Mouse (Mus musculus) CD4-positive, CD25-positive, alpha-beta regulatory T cell, adult 4 months (primary cell): ENCODE measurements at regions not wholly inside any gene's neighbourhood (a gene's known extent, or its start where the extent isn't known, plus 50 kb on each side); places are given as distances from the start of the nearest gene placed in this dataset.

Experiments
- ATAC-seq: one replicate; pipeline ENCODE4 v1.8.0; 2017

DNA sequence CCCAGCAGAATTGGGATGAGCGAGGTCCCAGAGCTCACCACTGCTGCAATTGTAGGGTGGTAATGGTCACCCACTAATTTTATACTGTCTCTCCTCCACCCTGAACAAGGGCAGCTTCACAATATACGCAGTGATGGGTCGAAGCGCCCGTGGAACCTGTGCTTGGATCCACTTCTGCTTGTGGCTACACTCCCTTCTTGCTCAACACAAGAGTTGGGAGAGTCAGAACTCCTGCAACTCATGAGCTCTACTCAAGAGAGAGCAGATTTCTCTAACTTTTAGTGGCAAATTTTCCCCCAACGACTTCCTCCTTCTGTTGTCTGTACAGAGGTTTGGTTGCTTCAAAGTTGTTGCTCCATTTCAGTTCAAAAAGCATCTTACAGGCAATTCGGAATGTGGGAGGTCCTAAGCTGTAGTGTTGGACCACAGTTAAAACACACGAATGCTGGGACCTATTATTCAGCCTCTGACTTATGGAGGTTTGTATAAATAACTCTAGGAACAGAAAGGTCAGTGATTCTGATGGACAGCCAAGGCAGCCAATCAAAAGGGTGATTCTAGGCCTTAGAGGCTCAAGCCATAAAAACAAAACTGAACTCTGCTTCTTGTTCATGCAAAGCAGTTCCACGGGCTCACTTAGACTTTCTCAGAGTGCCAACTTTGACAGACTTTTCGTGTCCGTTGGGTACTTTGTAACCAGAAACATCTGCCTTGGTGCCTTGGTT lies 227.8 kb upstream of the Meis1 start:
- no peak for ATAC-seq

- no peak for ATAC-seq
Observed at GRCm38 (mm10) chr11:19253605-19254004, 234.8 kb upstream of the Meis1 start.

- ATAC-seq: no peak
Observed at GRCm38 (mm10) chr11:19254183-19254582, 235.4 kb upstream of the Meis1 start.

DNA sequence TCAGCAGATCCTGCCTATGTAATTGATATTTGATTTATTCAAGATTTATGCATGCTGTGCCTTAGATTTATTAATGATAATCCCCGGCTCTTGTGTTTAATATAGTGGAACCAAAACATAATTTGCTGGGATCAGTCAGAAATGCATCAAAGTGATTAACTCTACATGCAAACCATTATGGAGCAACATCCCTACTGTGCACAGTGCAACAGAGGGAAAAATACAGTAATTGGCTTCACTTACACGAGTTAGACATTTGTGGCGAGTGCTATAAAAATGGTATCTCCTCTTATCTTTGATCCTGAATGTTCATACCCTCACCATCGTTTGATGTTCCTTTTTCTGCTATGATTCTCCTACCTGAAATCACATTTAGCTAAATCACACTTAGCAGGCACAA lies 238.8 kb upstream of the Meis1 start:
- ATAC-seq: no peak

DNA sequence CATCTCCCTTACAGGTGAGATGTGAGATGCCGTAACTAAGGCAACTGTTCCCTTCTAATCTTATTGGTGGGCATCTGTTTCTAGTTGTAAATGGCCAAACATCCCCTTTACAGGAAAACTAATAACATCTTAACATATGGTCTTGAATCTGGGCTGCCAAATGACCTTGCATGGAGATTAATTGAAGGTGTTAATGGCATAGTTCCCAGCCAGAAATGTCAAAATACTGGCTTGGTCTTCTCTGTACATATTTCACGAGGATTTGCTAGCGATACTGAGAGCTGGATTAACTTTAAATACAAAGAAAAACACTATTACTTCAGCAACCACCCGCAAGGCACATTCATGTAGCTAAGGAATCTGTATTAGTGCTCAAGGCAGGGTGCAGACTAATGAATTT lies 244.0 kb upstream of the Meis1 start:
- ATAC-seq: no peak

- ATAC-seq: no peak
Observed at GRCm38 (mm10) chr11:19264798-19265671, 246.2 kb upstream of the Meis1 start.

- no peak for ATAC-seq
Observed at GRCm38 (mm10) chr11:19265672-19265972, 246.8 kb upstream of the Meis1 start.

GRCm38 (mm10) chr11:19290971-19291370 lies 272.2 kb upstream of the Meis1 start:
- ATAC-seq: no peak

GRCm38 (mm10) chr11:19299411-19299810 lies 280.6 kb upstream of the Meis1 start:
- ATAC-seq: no peak

DNA sequence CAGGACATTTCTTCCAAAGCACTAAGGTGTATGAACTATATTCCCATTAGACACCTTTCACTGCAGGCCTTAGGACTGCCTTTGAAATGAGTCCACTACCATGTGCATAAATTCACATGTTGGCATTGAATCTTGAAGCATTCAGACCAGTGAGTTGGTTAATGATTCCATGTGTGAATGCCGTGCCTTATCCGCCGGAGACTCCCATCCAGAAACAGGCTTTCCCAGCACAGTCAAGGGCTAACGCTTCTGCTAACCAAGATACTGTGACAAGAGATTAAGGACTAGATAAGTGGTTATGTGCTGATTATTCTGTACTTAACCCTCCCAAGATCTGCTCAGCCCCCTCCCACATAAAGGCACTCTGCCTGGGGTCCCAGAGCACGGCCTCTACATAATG lies 287.9 kb upstream of the Meis1 start:
- no peak for ATAC-seq

DNA sequence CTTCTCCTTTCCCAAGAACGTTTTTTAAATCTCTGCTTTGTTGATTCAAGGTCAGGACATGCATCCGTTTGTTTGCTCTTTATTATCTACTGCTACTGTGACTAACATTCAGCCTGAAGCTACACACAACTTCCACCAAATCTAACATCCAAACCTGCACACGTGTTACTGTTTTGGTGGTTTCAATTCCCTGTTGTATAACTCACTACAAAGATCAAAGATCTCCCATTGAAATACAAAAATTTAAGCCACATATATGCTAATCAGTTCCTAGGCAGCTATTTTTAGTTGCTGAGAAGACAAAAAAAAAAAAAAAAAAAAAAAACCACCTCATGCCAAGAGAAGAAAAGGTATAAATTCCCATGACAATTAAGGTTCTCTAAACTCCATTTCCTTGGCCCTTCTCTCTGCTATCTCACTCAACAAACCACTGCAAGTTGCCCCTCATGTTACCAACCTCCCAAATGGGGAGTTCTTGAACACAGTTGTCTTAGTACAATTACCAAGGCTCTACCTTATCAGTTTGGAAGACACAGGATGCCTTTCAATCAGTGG lies 312.0 kb upstream of the Meis1 start:
- no peak for ATAC-seq

- no peak for ATAC-seq
Observed at GRCm38 (mm10) chr11:19332274-19332673, 313.5 kb upstream of the Meis1 start.

DNA sequence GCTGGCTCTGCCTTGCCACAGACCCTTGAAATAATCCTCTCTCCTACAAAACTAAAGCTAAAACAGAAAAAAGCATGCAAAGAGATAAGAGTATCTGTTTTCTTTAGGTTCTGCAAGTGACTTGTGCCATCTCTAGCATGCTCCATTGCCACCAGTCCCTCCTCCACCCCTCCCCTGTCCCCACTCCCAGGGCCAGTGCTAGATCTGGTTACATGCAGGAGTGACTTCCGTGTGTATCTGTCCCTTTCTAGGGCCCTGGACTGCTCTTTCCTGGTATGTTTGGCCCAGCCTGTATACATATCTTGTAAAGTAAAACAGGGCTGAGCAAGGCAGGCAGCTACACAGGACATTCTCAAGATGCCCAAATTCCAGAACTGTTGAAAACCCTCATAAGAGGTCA lies 313.9 kb upstream of the Meis1 start:
- no peak for ATAC-seq

DNA sequence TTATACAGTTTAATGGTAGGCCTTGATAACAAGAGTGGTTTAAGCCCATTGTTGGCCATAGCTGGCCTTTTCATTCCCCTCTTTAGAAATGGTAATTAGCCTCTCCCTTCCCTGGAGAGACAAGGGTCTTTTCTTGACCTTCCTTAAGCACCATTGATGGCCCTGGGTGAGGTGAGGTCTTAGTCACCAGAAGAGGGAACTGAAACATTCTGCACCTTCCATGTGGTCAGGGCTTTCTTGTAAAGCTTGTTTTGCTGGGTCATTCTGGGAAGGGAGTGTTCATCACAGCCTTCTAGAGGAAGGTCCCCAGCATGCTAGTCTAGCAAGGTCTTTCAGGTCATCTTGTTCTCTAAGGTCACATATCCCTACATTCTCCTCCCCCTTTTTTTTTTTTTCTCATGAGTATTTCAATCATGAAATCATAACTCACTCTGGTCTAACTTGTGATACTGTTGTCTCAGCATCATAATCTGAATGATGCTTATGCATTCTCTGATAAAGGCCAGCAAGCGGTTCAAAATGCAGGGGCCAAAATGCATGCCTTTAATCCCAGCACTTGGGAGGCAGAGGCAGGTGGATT lies 315.2 kb upstream of the Meis1 start:
- ATAC-seq: no peak

DNA sequence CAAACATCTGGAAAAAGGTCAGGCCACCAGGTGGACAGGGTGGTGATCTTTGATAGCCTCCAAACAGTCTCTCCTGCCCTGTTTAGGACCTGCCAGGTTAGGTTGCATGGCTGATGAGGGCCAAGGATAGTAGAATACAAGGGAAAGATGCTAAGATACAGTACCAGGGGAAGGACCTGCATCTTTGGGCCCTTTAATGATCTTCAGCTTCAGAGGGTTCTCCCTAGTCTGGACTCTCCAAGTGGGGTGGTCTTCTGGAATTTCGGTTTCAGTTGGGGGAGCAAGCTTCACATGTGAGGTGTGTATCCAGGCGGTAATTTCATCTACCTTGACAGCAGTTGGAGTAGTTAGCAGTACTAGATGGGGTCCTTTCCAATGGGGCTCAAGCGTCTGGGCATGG lies 316.6 kb upstream of the Meis1 start:
- no peak for ATAC-seq

- ATAC-seq: no peak
Observed at GRCm38 (mm10) chr11:19339721-19340317, 321.0 kb upstream of the Meis1 start.

- ATAC-seq: no peak
Observed at GRCm38 (mm10) chr11:19340889-19341288, 322.1 kb upstream of the Meis1 start.

GRCm38 (mm10) chr11:19341379-19341778 lies 322.6 kb upstream of the Meis1 start:
- no peak for ATAC-seq

- ATAC-seq: no peak
Observed at GRCm38 (mm10) chr11:19342803-19343202, 324.0 kb upstream of the Meis1 start.

DNA sequence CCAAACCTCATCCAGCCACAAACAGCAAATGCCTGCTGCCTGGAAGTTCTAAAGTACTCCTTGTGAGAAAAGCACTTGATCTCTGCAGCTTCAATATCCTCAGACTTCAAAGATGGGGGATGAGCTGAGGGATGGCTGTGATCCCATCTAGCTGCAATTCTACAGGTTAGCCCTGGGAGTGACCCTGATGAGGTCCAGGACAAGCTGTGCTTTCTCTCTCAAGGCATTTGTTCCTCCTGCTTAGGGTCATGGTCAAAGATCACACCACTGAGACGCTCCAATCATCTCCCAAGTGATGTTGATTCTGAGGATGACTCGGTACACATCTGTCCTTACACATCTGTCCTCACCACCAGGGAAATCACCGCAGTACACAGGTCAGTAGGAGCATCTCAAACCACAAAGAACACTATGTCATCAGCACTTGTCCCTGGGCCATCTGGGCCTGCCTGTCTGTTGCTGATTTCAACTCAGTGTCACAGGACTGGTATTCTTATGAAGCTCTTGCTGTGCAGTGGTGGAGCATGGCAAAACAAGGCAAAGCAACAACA lies 327.6 kb upstream of the Meis1 start:
- ATAC-seq: no peak

DNA sequence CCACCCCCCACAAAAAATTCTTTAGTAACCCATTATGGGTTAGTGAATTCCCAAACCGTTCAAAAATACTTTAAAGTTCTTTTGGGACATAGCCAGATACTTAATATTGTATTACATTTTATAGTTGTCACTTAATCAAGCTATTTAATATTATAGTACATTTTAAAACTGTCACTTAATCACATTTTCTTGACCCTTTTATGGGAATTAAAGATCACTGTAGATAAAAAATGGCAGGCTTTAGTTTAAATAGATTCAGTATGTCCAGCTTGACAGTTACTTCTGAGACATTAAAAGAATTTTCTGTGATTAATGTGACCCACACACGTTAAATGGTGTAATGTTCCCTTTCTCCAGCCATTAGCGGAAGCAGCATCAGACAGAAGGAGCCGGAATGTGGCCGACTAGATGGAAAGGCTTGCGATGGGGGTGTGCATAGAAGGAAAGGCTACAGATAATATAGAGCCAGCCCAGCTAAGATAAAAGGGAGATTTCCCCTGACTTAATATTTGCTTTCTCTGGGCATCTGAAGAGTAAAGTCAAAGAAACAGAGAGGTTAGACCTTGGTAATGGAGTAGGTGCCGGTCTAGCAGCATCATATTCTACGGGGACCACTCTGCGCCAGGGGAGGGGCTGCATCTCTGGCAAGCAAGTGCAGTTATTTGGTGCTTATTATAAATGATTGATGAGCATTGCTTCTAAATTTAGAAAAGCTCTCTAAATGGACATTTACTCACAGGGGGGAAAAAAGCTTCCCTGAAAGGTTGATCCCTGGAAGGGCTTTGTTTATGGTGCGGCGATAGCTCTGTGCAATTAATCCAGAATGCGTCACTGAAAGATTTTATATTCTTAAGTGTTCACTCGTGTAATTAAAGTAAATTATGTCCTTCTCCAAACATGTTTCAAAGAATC lies 331.8 kb upstream of the Meis1 start:
- ATAC-seq: no peak
